Mouse (Mus musculus) lung, embryonic 14.5 days (tissue): Measurements from ENCODE around the gene Dock4. TPM values are rescaled to one million over a fixed set of nuclear protein-coding genes. Genes with fewer than 3 reads are reported as not detected.

Experiments used
- ATAC-seq: fragments of 200-750 bp; cut with Nextera tagmentation; 2 replicates; pipeline ENCODE4 v1.8.0; 2017; ENCODE audit warnings: mild to moderate bottlenecking, moderate TSS enrichment, moderate library complexity; ENCODE audit not compliant: insufficient read depth
- DNase-seq: peaks from one replicate; pipeline ENCODE4 v3.0.0-alpha.2; 2015
- H3K27ac ChIP-seq: fragments of 300-500 bp; sonication (generic); 2 replicates; pipeline ENCODE4 v1.5.1; 2014; ENCODE audit warnings: low read depth, mild to moderate bottlenecking, moderate library complexity
- H3K27me3 ChIP-seq: fragments of 300-500 bp; sonication (generic); 2 replicates; pipeline ENCODE4 v1.6.1; 2014; ENCODE audit warnings: low read length, control low read depth; ENCODE audit not compliant: insufficient read depth
- H3K36me3 ChIP-seq: fragments of 300-500 bp; sonication (generic); 2 replicates; pipeline ENCODE4 v1.6.1; 2014; ENCODE audit warnings: control low read depth; ENCODE audit not compliant: insufficient read depth
- H3K4me1 ChIP-seq: fragments of 300-500 bp; sonication (generic); 2 replicates; pipeline ENCODE4 v1.6.1; 2014; ENCODE audit warnings: antibody characterized with exemption, control low read depth; ENCODE audit not compliant: insufficient read depth
- H3K4me2 ChIP-seq: fragments of 300-500 bp; sonication (generic); 2 replicates; pipeline ENCODE4 v1.6.1; 2014; ENCODE audit warnings: mild to moderate bottlenecking
- H3K4me3 ChIP-seq: fragments of 300-500 bp; sonication (generic); 2 replicates; pipeline ENCODE4 v1.5.1; 2014; ENCODE audit warnings: low read depth, low read length
- H3K9ac ChIP-seq: fragments of 300-500 bp; sonication (generic); 2 replicates; pipeline ENCODE4 v1.6.1; 2014
- H3K9me3 ChIP-seq: fragments of 300-500 bp; sonication (generic); 2 replicates; pipeline ENCODE4 v1.6.1; 2016; ENCODE audit warnings: low read depth, low read length, control low read depth
- CTCF ChIP-seq: IDR thresholded peaks from 2 replicates; pipeline ENCODE4 v1.5.1; 2016; ENCODE audit warnings: antibody characterized with exemption, low read depth
- WGBS: fragments of 180-500 bp; shearing (Covaris S2); extraction: QIAGEN DNeasy Blood & Tissue Kit; methylation state at CpG from one replicate; pipeline ENCODE4 v1.1.7; 2014; 5-methylcytosine and 5-hydroxymethylcytosine counted together
- polyA plus RNA-seq: library from polyadenylated mRNA; unstranded; fragments of >200 nt; fragmentation: Nextera tagmentation; extraction: Ambion mirVana; gene quantifications from 2 replicates; pipeline ENCODE4 v1.2.1, GENCODE M21; 2014

Gene Dock4
- polyA plus RNA-seq = 24.2 and 28.9 TPM in 2 replicates

GRCm38 (mm10) chr12:40445648-40446449 is at the start of gene Dock4, which contains the start of gene Zfp277:
Dock4 (plus strand) TSS chr12:40445952.
Zfp277 (minus strand) TSS chr12:40445902.
- Histone ChIP-seq H3K27ac (peak within 1 kb of the TSS; percentile 77; the same call in 1 of the 2 replicates), H3K4me2 (peak within 1 kb of the TSS; percentile 88), H3K4me3 (peak within 1 kb of the TSS; percentile 83), H3K4me1 (peaks cover 11% of the 10 kb centered on the region), H3K27me3 (no peaks in the 10 kb centered on the region), H3K36me3 (no peaks in the 10 kb centered on the region), H3K9me3 (no peaks in the 10 kb centered on the region), H3K9ac (peak within 1 kb of the TSS; percentile 79)
- peak; percentile 99 for ATAC-seq
- DNase-seq = peak; percentile 100
- TF ChIP-seq CTCF = no peak
- under 1% methylated on average over 78 of the region's 80 CpGs for WGBS

- no peak for ATAC-seq
- no peak overlapping the region for H3K4me3 ChIP-seq
- H3K27me3 ChIP-seq = no peaks in the 10 kb centered on the region
- no peak overlapping the region for H3K4me2 ChIP-seq
- no peak for DNase-seq
- TF ChIP-seq CTCF = no peak
- H3K4me1 ChIP-seq = no peaks in the 10 kb centered on the region
- H3K9me3 ChIP-seq = no peaks in the 10 kb centered on the region
- 91% methylated on average over 2 of the region's 2 CpGs for WGBS
- no peak overlapping the region for H3K9ac ChIP-seq
- no peak overlapping the region for H3K27ac ChIP-seq
- H3K36me3 ChIP-seq = no peaks in the 10 kb centered on the region
Observed at GRCm38 (mm10) chr12:40398916-40399315, 46.8 kb upstream of the Dock4 start.

- Histone ChIP-seq H3K27ac (no peak overlapping the region), H3K4me1 (no peaks in the 10 kb centered on the region), H3K27me3 (no peaks in the 10 kb centered on the region), H3K9me3 (no peaks in the 10 kb centered on the region), H3K4me3 (no peak overlapping the region), H3K9ac (no peak overlapping the region), H3K4me2 (no peak overlapping the region), H3K36me3 (no peaks in the 10 kb centered on the region)
- TF ChIP-seq CTCF = no peak
- no peak for ATAC-seq
- no peak for DNase-seq
- WGBS = 90% methylated on average over 2 of the region's 2 CpGs
Observed at GRCm38 (mm10) chr12:40399386-40399785, 46.4 kb upstream of the Dock4 start.

DNA sequence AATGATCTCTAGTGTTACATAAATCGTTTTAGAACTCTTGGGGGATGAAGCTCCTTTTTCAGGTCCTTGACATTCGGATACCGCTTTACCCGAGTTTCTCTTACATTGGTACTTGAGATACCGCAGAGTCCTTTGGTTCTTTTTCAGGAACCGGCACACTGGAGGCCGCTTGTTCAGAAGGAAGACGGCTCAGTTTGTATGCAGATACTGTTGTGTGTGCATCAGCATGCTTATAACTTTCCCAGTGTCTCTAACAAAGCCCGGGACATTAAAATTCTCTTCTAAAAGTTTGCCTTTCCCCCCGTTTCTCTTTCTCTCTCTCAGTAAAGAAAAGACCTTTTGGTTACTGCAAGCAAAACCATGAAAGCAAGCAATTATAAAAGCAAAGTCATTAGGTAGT is 45.9 kb upstream of the Dock4 start:
- no peak for ATAC-seq
- H3K4me1 ChIP-seq = no peaks in the 10 kb centered on the region
- no peak for TF ChIP-seq CTCF

GRCm38 (mm10) chr12:40414682-40415311 is 31.0 kb upstream of the Dock4 start:
- Histone ChIP-seq H3K36me3 (no peaks in the 10 kb centered on the region), H3K4me2 (no peak overlapping the region), H3K27ac (no peak overlapping the region), H3K9ac (no peak overlapping the region), H3K4me1 (0 out of 2 replicates have a peak, but pooled peaks cover 6% of the 10 kb centered on the region), H3K9me3 (no peaks in the 10 kb centered on the region), H3K27me3 (no peaks in the 10 kb centered on the region), H3K4me3 (no peak overlapping the region)
- TF ChIP-seq CTCF = no peak
- WGBS = 78% methylated on average over 5 of the region's 5 CpGs
- ATAC-seq (no peak), DNase-seq (no peak)

More for the DNA sequence above, 45.9 kb upstream of the Dock4 start:
- H3K4me3 ChIP-seq = no peak overlapping the region
- H3K4me2 ChIP-seq = no peak overlapping the region
- no peak for DNase-seq
- WGBS = 90% methylated on average over 10 of the region's 10 CpGs
- no peak overlapping the region for H3K9ac ChIP-seq
- no peak overlapping the region for H3K27ac ChIP-seq
- H3K27me3 ChIP-seq = no peaks in the 10 kb centered on the region
- H3K9me3 ChIP-seq = no peaks in the 10 kb centered on the region
- H3K36me3 ChIP-seq = no peaks in the 10 kb centered on the region

- TF ChIP-seq CTCF = no peak
- ATAC-seq (no peak), DNase-seq (peak; percentile 74)
- Histone ChIP-seq H3K4me3 (no peak overlapping the region), H3K9me3 (no peaks in the 10 kb centered on the region), H3K4me2 (no peak overlapping the region), H3K27ac (no peak overlapping the region), H3K4me1 (0 out of 2 replicates have a peak, but pooled peaks cover 6% of the 10 kb centered on the region), H3K9ac (no peak overlapping the region), H3K27me3 (no peaks in the 10 kb centered on the region), H3K36me3 (no peaks in the 10 kb centered on the region)
- whole genome bisulfite sequencing = 53% methylated on average over 8 of the region's 8 CpGs
Observed at GRCm38 (mm10) chr12:40415312-40415925, 30.3 kb upstream of the Dock4 start.

- ATAC-seq = no peak
- Histone ChIP-seq H3K36me3 (no peaks in the 10 kb centered on the region), H3K27me3 (no peaks in the 10 kb centered on the region), H3K4me3 (no peak overlapping the region), H3K27ac (no peak overlapping the region), H3K4me1 (0 out of 2 replicates have a peak, but pooled peaks cover 6% of the 10 kb centered on the region), H3K4me2 (no peak overlapping the region), H3K9ac (no peak overlapping the region), H3K9me3 (no peaks in the 10 kb centered on the region)
- WGBS = 76% methylated on average over 4 of the region's 4 CpGs
- TF ChIP-seq CTCF = no peak
- DNase-seq = no peak
Observed at GRCm38 (mm10) chr12:40417257-40417656, 28.5 kb upstream of the Dock4 start.
